In genomic region chr6:115853985-115854384, GRCm38 (mm10) we compare ENCODE assay signal across 9 mouse cellular contexts. TPM values are rescaled to one million over a fixed set of nuclear protein-coding genes. Genes with fewer than 3 reads are reported as not detected.
DNase-seq lines count a peak whose midpoint lies in the region; ATAC-seq and TF ChIP-seq lines count a peak whose summit lies in the region.
"Had no signal": no experiment of that assay in that cellular context is flagged by ENCODE, and none has a peak within 500 bp of the region (broad histone marks: within the 10 kb centered on the region; RNA-seq: fewer than 3 reads in every experiment).

No protein-coding gene starts in this region.

- no peak for DNase-seq in heart, postnatal 0 days (ENCODE audit: low spot score)
- DNase-seq in heart, adult 9 months (ENCODE audit: low spot score in 2 of 2): no peak
- no peak for DNase-seq in hindbrain, postnatal 0 days (ENCODE audit: low spot score)
- DNase-seq in thymus, adult 18-20 months: no peak
- no peak for DNase-seq in cerebellum, postnatal 4 days (ENCODE audit: low spot score in 2 of 2)
- no peak for DNase-seq in layer of hippocampus, postnatal 10 days (ENCODE audit: low spot score in 2 of 2)

- peak overlapping the region; percentile 55 for H3K4me2 ChIP-seq in heart, postnatal 0 days (ENCODE audit: low read depth, low read length)
- H3K4me2 ChIP-seq in hindbrain, postnatal 0 days (ENCODE audit: low read depth, low read length): peak overlapping the region; percentile 82
- H3K4me2 ChIP-seq in myocyte (ENCODE audit: low read depth): peak overlapping the region; percentile 71

- TF ChIP-seq POLR2A in myocyte (IDR thresholded peaks at IDR 0.05; ENCODE audit: insufficient read length, low read depth): no peak

- H3ac ChIP-seq in myocyte (ENCODE audit: control insufficient read depth, insufficient read length): no peak overlapping the region

- TF ChIP-seq CTCF in heart, postnatal 0 days (IDR thresholded peaks at IDR 0.05; ENCODE audit: low read depth): no peak
- TF ChIP-seq CTCF in hindbrain, postnatal 0 days (IDR thresholded peaks at IDR 0.05; ENCODE audit: low read depth): no peak

- WGBS in heart, postnatal 0 days: 44% methylated on average over 7 of the region's 7 CpGs
- 37% methylated on average over 7 of the region's 7 CpGs for WGBS in hindbrain, postnatal 0 days

- peak overlapping the region; percentile 57 for H3K4me3 ChIP-seq in heart, postnatal 0 days (ENCODE audit: low read depth, low read length)
- H3K4me3 ChIP-seq in brown adipose tissue, adult 24 weeks (ENCODE audit: insufficient read depth, low read depth, low read length): peak overlapping the region; percentile 76; the same call in 1 of the 2 replicates
- H3K4me3 ChIP-seq in hindbrain, postnatal 0 days (ENCODE audit: low read length): peak overlapping the region; percentile 66
- peak overlapping the region; percentile 65 for H3K4me3 ChIP-seq in myocyte

- H3K9me3 ChIP-seq in heart, postnatal 0 days (replicated peaks; ENCODE audit: control insufficient read depth, low read length): no peaks in the 10 kb centered on the region
- H3K9me3 ChIP-seq in hindbrain, postnatal 0 days (ENCODE audit: low read length): no peaks in the 10 kb centered on the region

- peaks cover 16% of the 10 kb centered on the region; the same call in 1 of the 2 replicates for H3K4me1 ChIP-seq in heart, postnatal 0 days (ENCODE audit: control insufficient read depth, insufficient read depth)
- no peaks in the 10 kb centered on the region for H3K4me1 ChIP-seq in brown adipose tissue, adult 24 weeks (ENCODE audit: control insufficient read depth, insufficient read depth, insufficient read length, low read length)
- 0 out of 2 replicates have a peak, but pooled peaks cover 8% of the 10 kb centered on the region for H3K4me1 ChIP-seq in hindbrain, postnatal 0 days (ENCODE audit: insufficient read depth, low read length)

- 0 out of 2 replicates have a peak overlapping the region, but pooled peaks have one; percentile 22 for H3K9ac ChIP-seq in heart, postnatal 0 days (replicated peaks; ENCODE audit: low read depth, low read length)
- peak overlapping the region; percentile 46 for H3K9ac ChIP-seq in hindbrain, postnatal 0 days (replicated peaks; ENCODE audit: low read length)

- peaks cover 3% of the 10 kb centered on the region; the same call in 1 of the 2 replicates for H3K36me3 ChIP-seq in heart, postnatal 0 days (replicated peaks; ENCODE audit: control insufficient read depth, insufficient read depth, low read length)
- H3K36me3 ChIP-seq in hindbrain, postnatal 0 days (ENCODE audit: insufficient read depth, low read length): no peaks in the 10 kb centered on the region
- no peaks in the 10 kb centered on the region for H3K36me3 ChIP-seq in myocyte (ENCODE audit: control insufficient read depth, insufficient read depth)

- no peak for ATAC-seq in heart, postnatal 0 days (ENCODE audit: insufficient read depth, low read depth)
- no peak for ATAC-seq in hindbrain, postnatal 0 days

- peaks cover 5% of the 10 kb centered on the region for H3K79me2 ChIP-seq in myocyte (ENCODE audit: control insufficient read depth, insufficient read depth)

- TF ChIP-seq EP300 in heart, postnatal 0 days (IDR thresholded peaks at IDR 0.05; ENCODE audit: low read depth): no peak

- no peaks in the 10 kb centered on the region for H3K27me3 ChIP-seq in heart, postnatal 0 days (ENCODE audit: control insufficient read depth, insufficient read depth, low read length)
- H3K27me3 ChIP-seq in hindbrain, postnatal 0 days (ENCODE audit: insufficient read depth, low read length): no peaks in the 10 kb centered on the region
- no peaks in the 10 kb centered on the region for H3K27me3 ChIP-seq in myocyte (ENCODE audit: control insufficient read depth, insufficient read depth, insufficient read length)

- peak overlapping the region; percentile 70 for H3K27ac ChIP-seq in heart, postnatal 0 days (ENCODE audit: low read depth)
- H3K27ac ChIP-seq in brown adipose tissue, adult 24 weeks (replicated peaks; ENCODE audit: low read depth, low read length): no peak overlapping the region
- peak overlapping the region; percentile 86 for H3K27ac ChIP-seq in hindbrain, postnatal 0 days

TF ChIP-seq in myocyte, 11 proteins besides CTCF, POLR2A, EP300 and RAD21:
- no peak for TF ChIP-seq E2F4 (IDR thresholded peaks at IDR 0.05; ENCODE audit: insufficient read depth)
- TF ChIP-seq REST (IDR thresholded peaks at IDR 0.05; ENCODE audit: insufficient read depth, insufficient read length): no peak
- no peak for TF ChIP-seq TCF3 (IDR thresholded peaks at IDR 0.05; ENCODE audit: insufficient read length, low read depth)
- TF ChIP-seq MYOD1 (IDR thresholded peaks at IDR 0.05; ENCODE audit: control insufficient read depth in 1 of 3, insufficient read length in 2 of 3, low read depth in 2 of 3): no peak
- no peak for TF ChIP-seq POLR2AphosphoS2 (IDR thresholded peaks at IDR 0.05; ENCODE audit: insufficient read length, low read depth)
- no peak for TF ChIP-seq USF1 (IDR thresholded peaks at IDR 0.05; ENCODE audit: low read depth)
- TF ChIP-seq CEBPB (IDR thresholded peaks at IDR 0.05; ENCODE audit: insufficient read depth, poor library complexity, severe bottlenecking): no peak
- TF ChIP-seq MYOG (IDR thresholded peaks at IDR 0.05; ENCODE audit: control insufficient read depth in 1 of 3, insufficient read depth in 1 of 3, insufficient read length in 2 of 3, low read depth in 2 of 3): no peak
- no peak for TF ChIP-seq TCF12 (IDR thresholded peaks at IDR 0.05; ENCODE audit: insufficient read depth, poor library complexity, severe bottlenecking)
- TF ChIP-seq SRF (IDR thresholded peaks at IDR 0.05; ENCODE audit: control insufficient read depth, insufficient read length, low read depth): no peak
- no peak for TF ChIP-seq MAX (IDR thresholded peaks at IDR 0.05; ENCODE audit: low read depth)

RNA-seq across cellular contexts. Expression of gene Ift122, which starts 0.7 kb away (rescaled TPM):
- total RNA-seq in heart, postnatal 0 days (2014; rRNA removed; ENCODE audit: low replicate concordance): 17.8 and 25.8 TPM in 2 replicates
- polyA plus RNA-seq in heart, postnatal 0 days (2015; fragmentation: Nextera tagmentation; extraction: Ambion mirVana): 13.3 and 13.5 TPM in 2 replicates
- polyA plus RNA-seq in brown adipose tissue, adult 24 weeks (2012; ENCODE audit: insufficient read depth, insufficient read length, missing spikeins): 2.0 and 3.7 TPM in 2 replicates
- total RNA-seq in hindbrain, postnatal 0 days (2014; rRNA removed): 29.3 and 29.4 TPM in 2 replicates
- polyA plus RNA-seq in hindbrain, postnatal 0 days (2015; fragmentation: Nextera tagmentation; extraction: Ambion mirVana): 19.2 and 19.7 TPM in 2 replicates
- polyA plus RNA-seq in myocyte (2012; fragmentation: generic; extraction: Trizol): 21.4 TPM
- total RNA-seq in layer of hippocampus, postnatal 10 days (2021): 10 to 100 TPM; 24.0 to 25.9 TPM

RNA-seq across cellular contexts. Expression of gene Mbd4, which starts 0.8 kb away (rescaled TPM):
- 1.2 and 1.5 TPM in 2 replicates for total RNA-seq in heart, postnatal 0 days (2014; rRNA removed; ENCODE audit: low replicate concordance)
- polyA plus RNA-seq in heart, postnatal 0 days (2015; fragmentation: Nextera tagmentation; extraction: Ambion mirVana): 3.4 and 4.8 TPM in 2 replicates
- 0.48 and 1.0 TPM in 2 replicates for polyA plus RNA-seq in brown adipose tissue, adult 24 weeks (2012; ENCODE audit: insufficient read depth, insufficient read length, missing spikeins)
- 2.9 and 3.8 TPM in 2 replicates for total RNA-seq in hindbrain, postnatal 0 days (2014; rRNA removed)
- polyA plus RNA-seq in hindbrain, postnatal 0 days (2015; fragmentation: Nextera tagmentation; extraction: Ambion mirVana): 5.6 and 6.5 TPM in 2 replicates
- polyA plus RNA-seq in myocyte (2012; fragmentation: generic; extraction: Trizol): 0.56 TPM
- total RNA-seq in layer of hippocampus, postnatal 10 days (2021): 1 to 10 TPM; 5.0 to 6.2 TPM

RNA-seq across cellular contexts. Expression of gene Efcab12, which starts 15.8 kb away (rescaled TPM):
- total RNA-seq in heart, postnatal 0 days (2014; rRNA removed; ENCODE audit: low replicate concordance): 1.5 TPM in 1 of 2 replicates, not detected in the other
- 0.29 and 0.30 TPM in 2 replicates for polyA plus RNA-seq in heart, postnatal 0 days (2015; fragmentation: Nextera tagmentation; extraction: Ambion mirVana)
- 0.46 TPM in 1 of 2 replicates, not detected in the other for polyA plus RNA-seq in brown adipose tissue, adult 24 weeks (2012; ENCODE audit: insufficient read depth, insufficient read length, missing spikeins)
- total RNA-seq in hindbrain, postnatal 0 days (2014; rRNA removed): 1.8 and 2.4 TPM in 2 replicates
- 1.6 and 2.0 TPM in 2 replicates for polyA plus RNA-seq in hindbrain, postnatal 0 days (2015; fragmentation: Nextera tagmentation; extraction: Ambion mirVana)
- not detected for polyA plus RNA-seq in myocyte (2012; fragmentation: generic; extraction: Trizol)
- 1 to 10 TPM; 2.9 to 3.5 TPM for total RNA-seq in layer of hippocampus, postnatal 10 days (2021)
- total RNA-seq: hematopoietic stem cell, adult 5-6 weeks had no signal

RNA-seq across cellular contexts. Expression of gene Rpl32, which starts 45.4 kb away (rescaled TPM):
- total RNA-seq in heart, postnatal 0 days (2014; rRNA removed; ENCODE audit: low replicate concordance): 1,019 and 1,034 TPM in 2 replicates
- polyA plus RNA-seq in heart, postnatal 0 days (2015; fragmentation: Nextera tagmentation; extraction: Ambion mirVana): 1,074 and 1,115 TPM in 2 replicates
- polyA plus RNA-seq in brown adipose tissue, adult 24 weeks (2012; ENCODE audit: insufficient read depth, insufficient read length, missing spikeins): 1,120 and 1,124 TPM in 2 replicates
- total RNA-seq in hindbrain, postnatal 0 days (2014; rRNA removed): 790 and 802 TPM in 2 replicates
- polyA plus RNA-seq in hindbrain, postnatal 0 days (2015; fragmentation: Nextera tagmentation; extraction: Ambion mirVana): 1,119 and 1,169 TPM in 2 replicates
- polyA plus RNA-seq in myocyte (2012; fragmentation: generic; extraction: Trizol): 4,367 TPM
- total RNA-seq in layer of hippocampus, postnatal 10 days (2021): 100 to 1,000 TPM; 566 to 632 TPM
